Mouse (Mus musculus) 3T3-L1 (cell line): ENCODE data around the gene Casp9.

Source experiments
- DNase-seq: peaks from one replicate; pipeline ENCODE4 v3.0.0-alpha.2; 2015; ENCODE audit warnings: low read depth, low spot score

The Casp9 gene

GRCm38 (mm10) chr4:141817706-141818105 is 24.3 kb downstream of the Casp9 start:
- DNase-seq, result no peak

GRCm38 (mm10) chr4:141818861-141819260 is 25.4 kb downstream of the Casp9 start:
- DNase-seq, result no peak

- DNase-seq, result no peak
Measured at GRCm38 (mm10) chr4:141819316-141819715, 25.9 kb downstream of the Casp9 start.

GRCm38 (mm10) chr4:141821178-141821577 is 27.8 kb downstream of the Casp9 start:
- DNase-seq, result no peak

GRCm38 (mm10) chr4:141822089-141822488 is 28.7 kb downstream of the Casp9 start:
- DNase-seq, result no peak

GRCm38 (mm10) chr4:141822979-141823378 is 29.6 kb downstream of the Casp9 start:
- DNase-seq, result peak; percentile 49

- no peak for DNase-seq
Measured at GRCm38 (mm10) chr4:141826060-141826459, 32.6 kb downstream of the Casp9 start, which contains the start of gene Cela2a. Gene Cela2a (minus strand): TSS chr4:141826160.

- DNase-seq, result no peak
Measured at GRCm38 (mm10) chr4:141827401-141827800, 34.0 kb downstream of the Casp9 start.

- DNase-seq, result no peak
Measured at GRCm38 (mm10) chr4:141828177-141828576, 34.8 kb downstream of the Casp9 start.

GRCm38 (mm10) chr4:141830381-141830780 is 37.0 kb downstream of the Casp9 start:
- DNase-seq, result no peak

- no peak for DNase-seq
Measured at GRCm38 (mm10) chr4:141831361-141831760, 37.9 kb downstream of the Casp9 start.

- peak; percentile 69 for DNase-seq
Measured at GRCm38 (mm10) chr4:141833911-141834310, 40.5 kb downstream of the Casp9 start.

- no peak for DNase-seq
Measured at GRCm38 (mm10) chr4:141834536-141835095, 41.2 kb downstream of the Casp9 start.

GRCm38 (mm10) chr4:141845999-141846398 is 52.6 kb downstream of the Casp9 start, which contains the start of gene Ctrc:
Gene Ctrc (minus strand): TSS chr4:141846359.
- DNase-seq, result no peak

GRCm38 (mm10) chr4:141853437-141853836 is 60.0 kb downstream of the Casp9 start:
- peak; percentile 36 for DNase-seq

GRCm38 (mm10) chr4:141857422-141857930 is 64.1 kb downstream of the Casp9 start:
- DNase-seq, result peak; percentile 81

- no peak for DNase-seq
Measured at GRCm38 (mm10) chr4:141858501-141858900, 65.1 kb downstream of the Casp9 start.

GRCm38 (mm10) chr4:141859351-141859750 is 65.9 kb downstream of the Casp9 start:
- no peak for DNase-seq

GRCm38 (mm10) chr4:141860246-141860841 is 66.9 kb downstream of the Casp9 start:
- no peak for DNase-seq

- DNase-seq, result no peak
Measured at GRCm38 (mm10) chr4:141861591-141862295, 68.3 kb downstream of the Casp9 start.

- DNase-seq, result no peak
Measured at GRCm38 (mm10) chr4:141862867-141863266, 69.5 kb downstream of the Casp9 start.

- no peak for DNase-seq
Measured at GRCm38 (mm10) chr4:141863726-141864280, 70.4 kb downstream of the Casp9 start.
